Mouse (Mus musculus): ENCODE measurements around the gene Spaca9.

GRCm38 (mm10) chr2:28706106-28706636 lies 6.6 kb upstream of the Spaca9 start:
- TF ChIP-seq CTCF (IDR thresholded peaks at IDR 0.05; ENCODE audit: low read depth) = no peak
- TF ChIP-seq EP300 (IDR thresholded peaks at IDR 0.05; ENCODE audit: low read depth) = no peak

Measured in heart, postnatal 0 days (tissue).